Mouse (Mus musculus) left cerebral cortex, postnatal 4 days (tissue): ENCODE data around the gene Nod1. TPM values are rescaled to one million over a fixed set of nuclear protein-coding genes. Genes with fewer than 3 reads are reported as not detected.
"Not testable (repeated sequence)": the region's sequence is repeated elsewhere in the genome, so short reads cannot be mapped to it uniquely, and the experiment has no call there.

Source experiments
- DNase-seq: peaks from one replicate; pipeline ENCODE4 v3.0.0-alpha.2; 2022
- intact Hi-C: fragments of 180-260 bp; cut with DNase I; formaldehyde crosslinking; loops from one replicate; pipeline ENCODE4 v1.15.1; 2025
- total RNA-seq, 2 experiments: library from RNA; stranded (reverse); gene quantifications; 2 replicates each; pipeline ENCODE4 v1.2.3; 2021

Gene Nod1
- total RNA-seq, 2 experiments from 2014 or later, result 2.4 TPM

- DNase-seq, result no peak
- intact Hi-C loops, result no loop called here
Observed at GRCm38 (mm10) chr6:54984096-54984495, 11.7 kb upstream of the Nod1 start.

GRCm38 (mm10) chr6:54983526-54984050, 11.2 kb upstream of the Nod1 start:
- DNase-seq, result no peak
- intact Hi-C loops, result no loop called here

- DNase-seq, result no peak
- intact Hi-C loops, result no loop called here
Observed at GRCm38 (mm10) chr6:54979426-54979825, 7.0 kb upstream of the Nod1 start.

GRCm38 (mm10) chr6:54975616-54976015, 3.2 kb upstream of the Nod1 start:
- no peak for DNase-seq
- intact Hi-C loops, result no loop called here

GRCm38 (mm10) chr6:54974501-54974900, 2.1 kb upstream of the Nod1 start:
- DNase-seq, result no peak
- intact Hi-C loops, result no loop called here

GRCm38 (mm10) chr6:54972929-54973211, 458 bp upstream of the Nod1 start:
- intact Hi-C loops, result no loop called here
- no peak for DNase-seq

GRCm38 (mm10) chr6:54971731-54972110, 691 bp downstream of the Nod1 start:
- DNase-seq, result no peak
- intact Hi-C loops, result no loop called here

GRCm38 (mm10) chr6:54970506-54970905, 1.9 kb downstream of the Nod1 start:
- no peak for DNase-seq
- intact Hi-C loops, result no loop called here

- intact Hi-C loops, result no loop called here
- no peak for DNase-seq
Observed at GRCm38 (mm10) chr6:54969801-54970200, 2.6 kb downstream of the Nod1 start.

- intact Hi-C loops, result no loop called here
- DNase-seq, result no peak
Observed at GRCm38 (mm10) chr6:54967591-54967990, 4.8 kb downstream of the Nod1 start.

GRCm38 (mm10) chr6:54965234-54965633, 7.2 kb downstream of the Nod1 start:
- no peak for DNase-seq

GRCm38 (mm10) chr6:54964755-54965154, 7.7 kb downstream of the Nod1 start:
- intact Hi-C loops, result no loop called here
- DNase-seq, result no peak

More at GRCm38 (mm10) chr6:54965234-54965633, 7.2 kb downstream of the Nod1 start:
- intact Hi-C loops, result no loop called here

GRCm38 (mm10) chr6:54963599-54963998, 8.8 kb downstream of the Nod1 start:
- intact Hi-C loops, result no loop called here
- no peak for DNase-seq

GRCm38 (mm10) chr6:54957655-54958054, 14.8 kb downstream of the Nod1 start:
- intact Hi-C loops, result no loop called here
- no peak for DNase-seq

GRCm38 (mm10) chr6:54956425-54956824, 16.0 kb downstream of the Nod1 start:
- no peak for DNase-seq
- intact Hi-C loops, result no loop called here

GRCm38 (mm10) chr6:54955949-54956348, 16.5 kb downstream of the Nod1 start:
- no peak for DNase-seq
- intact Hi-C loops, result no loop called here

GRCm38 (mm10) chr6:54954659-54955414, 17.6 kb downstream of the Nod1 start:
- no peak for DNase-seq
- intact Hi-C loops, result no loop called here

GRCm38 (mm10) chr6:54953399-54953798, 19.0 kb downstream of the Nod1 start:
- DNase-seq, intact Hi-C loops: not testable (repeated sequence)

- DNase-seq, result no peak
- intact Hi-C loops, result no loop called here
Observed at GRCm38 (mm10) chr6:54952542-54952941, 19.9 kb downstream of the Nod1 start.

GRCm38 (mm10) chr6:54948682-54949081, 23.7 kb downstream of the Nod1 start:
- DNase-seq, result no peak
- intact Hi-C loops, result no loop called here

- DNase-seq, result no peak
- intact Hi-C loops, result no loop called here
Observed at GRCm38 (mm10) chr6:54946241-54946953, 26.0 kb downstream of the Nod1 start.

- intact Hi-C loops, result no loop called here
- DNase-seq, result no peak
Observed at GRCm38 (mm10) chr6:54944551-54944950, 27.9 kb downstream of the Nod1 start.
